Mouse (Mus musculus) myocyte (in vitro differentiated cells): ENCODE measurements around the gene Olfr1360. TPM values are rescaled to one million over a fixed set of nuclear protein-coding genes. Genes with fewer than 3 reads are reported as not detected.
"Not testable (repeated sequence)": the region's sequence is repeated elsewhere in the genome, so short reads cannot be mapped to it uniquely, and the experiment has no call there.

Experiments used
- H3K27me3 ChIP-seq: one replicate; pipeline ENCODE4 v1.6.1; 2011; ENCODE audit not compliant: control insufficient read depth, insufficient read depth, insufficient read length
- H3K36me3 ChIP-seq: one replicate; pipeline ENCODE4 v1.6.1; 2011; ENCODE audit not compliant: control insufficient read depth, insufficient read depth
- H3K4me2 ChIP-seq: one replicate; pipeline ENCODE4 v1.6.1; 2011; ENCODE audit warnings: low read depth, control low read depth
- H3K4me3 ChIP-seq: one replicate; pipeline ENCODE4 v1.5.1; 2011; ENCODE audit warnings: mild to moderate bottlenecking, control low read depth, moderate library complexity
- H3K79me2 ChIP-seq: one replicate; pipeline ENCODE4 v1.6.1; 2011; ENCODE audit not compliant: control insufficient read depth, insufficient read depth
- H3ac ChIP-seq: one replicate; pipeline ENCODE4 v1.6.1; 2011; ENCODE audit not compliant: control insufficient read depth, insufficient read length
- CEBPB ChIP-seq: IDR thresholded peaks from 2 replicates; pipeline ENCODE4 v1.6.1; 2011; ENCODE audit warnings: mild to moderate bottlenecking, moderate library complexity; ENCODE audit not compliant: poor library complexity, insufficient read depth, severe bottlenecking
- E2F4 ChIP-seq: IDR thresholded peaks from one replicate; pipeline ENCODE4 v1.6.1; 2011; ENCODE audit warnings: mild to moderate bottlenecking, control low read depth, moderate library complexity; ENCODE audit not compliant: insufficient read depth
- MAX ChIP-seq: IDR thresholded peaks from one replicate; pipeline ENCODE4 v1.6.1; 2011; ENCODE audit warnings: low read depth, mild to moderate bottlenecking, control low read depth
- MYOD1 ChIP-seq, 3 experiments: IDR thresholded peaks; one replicate each; pipeline ENCODE4 v1.6.1; 2011; ENCODE audit warnings: control low read depth in 2 of 3, low read depth in 2 of 3, mild to moderate bottlenecking in 2 of 3, moderate library complexity in 1 of 3; ENCODE audit not compliant: insufficient read length in 2 of 3, control insufficient read depth in 1 of 3
- MYOG ChIP-seq, 3 experiments: IDR thresholded peaks; one replicate each; pipeline ENCODE4 v1.6.1; 2011; ENCODE audit warnings: control low read depth in 2 of 3, low read depth in 2 of 3, mild to moderate bottlenecking in 2 of 3; ENCODE audit not compliant: insufficient read length in 2 of 3, control insufficient read depth in 1 of 3, insufficient read depth in 1 of 3
- POLR2A ChIP-seq: IDR thresholded peaks from one replicate; pipeline ENCODE4 v1.6.1; 2011; ENCODE audit warnings: low read depth, mild to moderate bottlenecking, control low read depth, moderate library complexity; ENCODE audit not compliant: insufficient read length
- POLR2AphosphoS2 ChIP-seq: IDR thresholded peaks from one replicate; pipeline ENCODE4 v1.6.1; 2011; ENCODE audit warnings: low read depth, control low read depth; ENCODE audit not compliant: insufficient read length
- REST ChIP-seq: IDR thresholded peaks from one replicate; pipeline ENCODE4 v1.6.1; 2011; ENCODE audit warnings: mild to moderate bottlenecking, control low read depth, moderate library complexity; ENCODE audit not compliant: insufficient read depth, insufficient read length
- SRF ChIP-seq: IDR thresholded peaks from one replicate; pipeline ENCODE4 v1.6.1; 2011; ENCODE audit warnings: low read depth; ENCODE audit not compliant: control insufficient read depth, insufficient read length
- TCF12 ChIP-seq: IDR thresholded peaks from one replicate; pipeline ENCODE4 v1.6.1; 2011; ENCODE audit warnings: mild to moderate bottlenecking, control low read depth; ENCODE audit not compliant: poor library complexity, insufficient read depth, severe bottlenecking
- TCF3 ChIP-seq: IDR thresholded peaks from one replicate; pipeline ENCODE4 v1.6.1; 2011; ENCODE audit warnings: low read depth, control low read depth; ENCODE audit not compliant: insufficient read length
- USF1 ChIP-seq: IDR thresholded peaks from one replicate; pipeline ENCODE4 v1.6.1; 2011; ENCODE audit warnings: low read depth, mild to moderate bottlenecking, control low read depth, moderate library complexity
- polyA plus RNA-seq: library from polyadenylated mRNA; unstranded; fragments of >200 nt; fragmentation: generic; extraction: Trizol; gene quantifications from one replicate; pipeline ENCODE4 v1.2.1, GENCODE M21; 2012; ENCODE audit warnings: missing spikeins

Olfr1360 gene
- polyA plus RNA-seq, 1 experiment, result not detected

DNA sequence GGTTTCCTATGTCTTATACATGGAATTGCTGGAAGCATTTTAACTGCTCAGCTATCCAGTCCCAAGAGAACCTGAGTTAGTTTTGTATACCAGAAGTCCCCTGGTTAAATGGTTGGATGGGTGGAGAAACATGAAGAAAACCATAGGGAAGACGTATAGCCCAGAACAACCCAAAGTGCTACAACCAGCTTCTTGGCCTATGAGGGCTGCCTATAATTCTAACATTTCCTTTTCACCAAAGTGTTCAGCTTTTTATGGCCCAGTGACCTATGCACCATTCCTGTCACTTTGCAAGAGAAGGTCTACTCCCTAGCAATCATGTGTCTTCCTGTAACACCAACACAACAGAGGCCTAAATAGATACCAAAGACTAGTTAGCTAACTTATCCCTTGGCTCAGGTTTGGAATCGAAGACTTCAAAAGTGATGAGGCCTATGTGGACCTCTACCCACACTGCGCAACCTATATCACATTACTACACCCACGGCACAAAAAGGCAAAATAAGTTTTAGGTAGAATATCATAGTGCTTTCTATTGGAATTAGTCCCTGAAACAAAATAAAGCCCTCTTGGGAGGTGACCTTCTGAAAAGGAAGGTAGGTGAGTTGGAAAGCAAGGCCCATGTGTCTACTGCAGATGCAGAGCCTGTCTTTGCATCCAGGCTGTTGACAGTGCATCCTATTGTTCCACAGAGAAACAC, 41.3 kb upstream of the Olfr1360 start:
- H3K4me2 ChIP-seq, result peak overlapping the region; percentile 79
- no peaks in the 10 kb centered on the region for H3K79me2 ChIP-seq
- no peaks in the 10 kb centered on the region for H3K36me3 ChIP-seq
- peak overlapping the region; percentile 30 for H3K4me3 ChIP-seq
- no peaks in the 10 kb centered on the region for H3K27me3 ChIP-seq
- no peak overlapping the region for H3ac ChIP-seq
- TF ChIP-seq POLR2A (peak; percentile 5), E2F4 (no peak), MYOG (IDR thresholded peaks at IDR 0.05; ENCODE audit: control insufficient read depth in 1 of 3, insufficient read depth in 1 of 3, insufficient read length in 2 of 3, low read depth in 2 of 3) (no peak), SRF (no peak), USF1 (no peak), TCF12 (no peak), MAX (no peak), TCF3 (no peak), MYOD1 (IDR thresholded peaks at IDR 0.05; ENCODE audit: control insufficient read depth in 1 of 3, insufficient read length in 2 of 3, low read depth in 2 of 3) (no peak), POLR2AphosphoS2 (peak; percentile 68), REST (no peak), CEBPB (no peak)

DNA sequence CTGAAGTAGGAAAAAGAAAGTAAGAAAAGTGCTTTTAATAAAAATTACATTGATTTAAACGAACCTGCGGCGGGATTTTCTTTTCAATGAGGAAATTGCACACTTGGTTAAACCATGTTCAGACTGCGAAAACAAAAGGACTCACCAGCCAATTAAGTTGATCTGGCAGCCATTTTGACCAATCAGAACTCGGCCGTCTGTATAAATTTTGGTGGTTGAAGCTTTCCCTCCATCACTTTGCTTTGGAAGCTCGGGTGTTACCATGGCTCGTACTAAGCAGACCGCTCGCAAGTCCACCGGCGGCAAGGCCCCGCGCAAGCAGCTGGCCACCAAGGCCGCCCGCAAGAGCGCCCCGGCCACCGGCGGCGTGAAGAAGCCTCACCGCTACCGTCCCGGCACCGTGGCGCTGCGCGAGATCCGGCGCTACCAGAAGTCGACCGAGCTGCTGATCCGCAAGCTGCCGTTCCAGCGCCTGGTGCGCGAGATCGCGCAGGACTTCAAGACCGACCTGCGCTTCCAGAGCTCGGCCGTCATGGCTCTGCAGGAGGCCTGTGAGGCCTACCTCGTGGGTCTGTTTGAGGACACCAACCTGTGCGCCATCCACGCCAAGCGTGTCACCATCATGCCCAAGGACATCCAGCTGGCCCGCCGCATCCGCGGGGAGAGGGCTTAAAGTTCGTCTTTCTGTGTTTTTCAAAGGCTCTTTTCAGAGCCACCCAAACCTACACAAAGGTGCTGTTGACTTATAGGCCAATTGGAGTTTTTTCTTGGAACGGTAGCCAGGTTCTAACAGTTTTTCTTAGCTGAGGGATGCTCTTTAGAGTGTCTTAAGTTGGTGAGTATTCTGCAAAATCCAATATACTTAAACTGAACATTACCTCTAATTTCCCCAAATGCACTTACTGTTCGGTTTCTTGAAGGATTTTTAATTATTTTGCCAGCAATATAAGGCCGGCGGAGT, 40.5 kb upstream of the Olfr1360 start, which contains the start of gene Hist1h3h:
Gene Hist1h3h, plus strand, starts transcription at position 263 of the 961 bp plus-strand sequence.
- TF ChIP-seq POLR2A (peak; percentile 79), POLR2AphosphoS2 (peak; percentile 89)
- Histone ChIP-seq H3K4me3 (peak within 1 kb of the TSS; percentile 30), H3K4me2 (peak within 1 kb of the TSS; percentile 97)
- not testable (repeated sequence) for H3K27me3 ChIP-seq, H3K36me3 ChIP-seq, H3K79me2 ChIP-seq, H3ac ChIP-seq

DNA sequence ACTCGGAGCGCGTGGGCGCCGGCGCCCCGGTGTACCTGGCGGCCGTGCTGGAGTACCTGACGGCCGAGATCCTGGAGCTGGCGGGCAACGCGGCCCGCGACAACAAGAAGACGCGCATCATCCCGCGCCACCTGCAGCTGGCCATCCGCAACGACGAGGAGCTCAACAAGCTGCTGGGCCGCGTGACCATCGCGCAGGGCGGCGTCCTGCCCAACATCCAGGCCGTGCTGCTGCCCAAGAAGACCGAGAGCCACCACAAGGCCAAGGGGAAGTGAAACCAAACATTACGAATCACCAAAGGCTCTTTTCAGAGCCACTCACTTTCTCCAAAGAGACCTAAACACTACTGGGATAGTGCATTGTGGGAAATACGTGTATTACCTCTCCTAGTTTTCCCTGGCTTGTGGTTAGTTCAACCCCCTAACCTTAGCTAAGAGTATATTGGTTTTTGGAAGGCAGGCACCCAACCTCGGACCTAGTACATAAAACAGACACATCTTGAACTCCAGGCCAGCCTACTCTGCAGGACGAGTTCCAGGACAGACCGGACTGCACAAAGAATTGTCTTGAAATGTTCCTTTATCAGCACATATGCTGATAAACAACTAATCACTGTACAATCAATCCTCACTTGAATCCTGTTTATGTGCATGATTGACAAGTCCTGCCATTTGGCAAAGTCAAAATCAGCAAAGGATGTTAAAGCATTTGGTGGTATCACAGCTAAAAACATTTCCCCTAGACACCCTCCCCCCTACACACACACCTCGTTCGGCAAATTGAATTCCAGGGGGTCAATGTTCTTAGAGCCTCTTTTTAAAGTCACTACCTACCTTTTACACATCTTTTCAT, 39.6 kb upstream of the Olfr1360 start:
- H3K79me2 ChIP-seq, H3ac ChIP-seq, H3K36me3 ChIP-seq, H3K27me3 ChIP-seq: not testable (repeated sequence)
- peak overlapping the region; percentile 30 for H3K4me3 ChIP-seq
- TF ChIP-seq POLR2A (peak; percentile 60), POLR2AphosphoS2 (peak; percentile 82)
- H3K4me2 ChIP-seq, result peak overlapping the region; percentile 97

DNA sequence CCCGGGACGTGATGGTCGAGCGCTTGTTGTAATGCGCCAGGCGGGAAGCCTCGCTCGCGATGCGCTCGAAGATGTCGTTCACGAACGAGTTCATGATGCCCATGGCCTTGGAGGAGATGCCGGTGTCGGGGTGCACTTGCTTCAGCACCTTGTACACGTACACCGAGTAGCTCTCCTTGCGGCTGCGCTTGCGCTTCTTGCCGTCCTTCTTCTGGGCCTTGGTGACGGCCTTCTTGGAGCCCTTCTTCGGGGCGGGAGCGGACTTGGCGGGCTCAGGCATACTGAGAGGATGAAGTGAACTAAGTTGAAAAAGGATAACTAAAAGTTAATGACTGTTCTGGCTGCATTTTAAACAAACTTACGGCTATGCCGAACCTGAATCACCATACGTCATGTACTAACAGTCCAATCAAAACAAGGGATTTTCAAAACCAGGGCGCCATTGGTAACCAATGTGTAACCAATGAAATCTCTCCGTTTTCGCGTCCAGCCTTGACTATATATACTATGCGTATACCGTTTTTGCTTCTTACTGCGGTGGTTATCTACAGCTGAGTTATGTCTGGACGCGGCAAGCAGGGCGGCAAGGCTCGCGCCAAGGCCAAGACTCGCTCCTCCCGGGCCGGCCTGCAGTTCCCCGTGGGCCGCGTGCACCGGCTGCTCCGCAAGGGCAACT, 38.8 kb upstream of the Olfr1360 start, which contains the start of the genes Hist1h2bl and Hist1h2ai:
Gene Hist1h2bl, minus strand, starts transcription at position 280 of the 676 bp plus-strand sequence.
Gene Hist1h2ai, plus strand, starts transcription at position 559 of the 676 bp plus-strand sequence.
- not testable (repeated sequence) for H3ac ChIP-seq, H3K27me3 ChIP-seq, H3K36me3 ChIP-seq, H3K79me2 ChIP-seq
- Histone ChIP-seq H3K4me3 (peak within 1 kb of the TSS; percentile 30), H3K4me2 (peak within 1 kb of the TSS; percentile 97)
- TF ChIP-seq POLR2A (peak; percentile 61), POLR2AphosphoS2 (peak; percentile 81)
